Mouse (Mus musculus) CH12.LX (cell line): ENCODE measurements around the gene Kif5c. TPM values are rescaled to one million over a fixed set of nuclear protein-coding genes. Genes with fewer than 3 reads are reported as not detected.

ENCODE experiments used
- DNase-seq: peaks from one replicate; pipeline ENCODE4 v3.0.0-alpha.2; 2013; ENCODE audit errors: extremely low read depth
- H3K27ac ChIP-seq: 2 replicates; pipeline ENCODE4 v1.5.1; 2012; ENCODE audit warnings: low read depth, mild to moderate bottlenecking, control low read depth, moderate library complexity; ENCODE audit not compliant: insufficient read depth
- H3K27me3 ChIP-seq: replicated peaks from 2 replicates; pipeline ENCODE3; 2012; ENCODE audit warnings: inconsistent platforms
- H3K36me3 ChIP-seq, 2 experiments: replicated peaks in 1 of 2; 2 replicates each; pipeline versions ENCODE3 to v1.6.1; 2012; ENCODE audit warnings: inconsistent platforms in 1 of 2, low read length in 1 of 2, mild to moderate bottlenecking in 1 of 2, mixed read lengths in 1 of 2, moderate library complexity in 1 of 2; ENCODE audit not compliant: control insufficient read depth in 1 of 2, insufficient read depth in 1 of 2
- H3K4me1 ChIP-seq, 2 experiments: 2 replicates each; pipeline ENCODE4 v1.6.1; 2012; ENCODE audit warnings: inconsistent platforms in 1 of 2, moderate library complexity in 1 of 2; ENCODE audit not compliant: insufficient read depth in 2 of 2, control insufficient read depth in 1 of 2
- H3K4me2 ChIP-seq: 2 replicates; pipeline ENCODE4 v1.6.1; 2012; ENCODE audit warnings: low read depth, mild to moderate bottlenecking, control low read depth; ENCODE audit not compliant: poor library complexity, insufficient read depth, severe bottlenecking
- H3K4me3 ChIP-seq, 3 experiments: fragments of 150-350 bp in 1 of 3; sonication (generic) in 1 of 3; replicated peaks in 1 of 3; 2 replicates each; pipeline versions ENCODE3 to v1.5.1; 2011 to 2012; ENCODE audit warnings: low read depth in 2 of 3, low read length in 2 of 3, mild to moderate bottlenecking in 2 of 3, moderate library complexity in 2 of 3, control low read depth in 1 of 3, improper control_type of control experiment in 1 of 3, inconsistent platforms in 1 of 3, mixed read lengths in 1 of 3; ENCODE audit not compliant: poor library complexity in 1 of 3
- H3K79me2 ChIP-seq: replicated peaks from 2 replicates; pipeline ENCODE4 v1.6.1; 2012; ENCODE audit warnings: mild to moderate bottlenecking, moderate library complexity; ENCODE audit not compliant: control insufficient read depth, poor library complexity, insufficient read depth, severe bottlenecking; ENCODE audit errors: extremely low read depth
- H3K9ac ChIP-seq: 2 replicates; pipeline ENCODE4 v1.6.1; 2012; ENCODE audit warnings: low read depth, mild to moderate bottlenecking, control low read depth, moderate library complexity; ENCODE audit not compliant: insufficient read depth
- H3K9me3 ChIP-seq: replicated peaks from 2 replicates; pipeline ENCODE3; 2012; ENCODE audit warnings: low read length, inconsistent platforms, mixed read lengths
- CHD1 ChIP-seq: IDR thresholded peaks from 2 replicates; pipeline ENCODE4 v1.6.1; 2012; ENCODE audit warnings: low read depth, low read length, improper control_type of control experiment, inconsistent platforms
- CHD2 ChIP-seq: IDR thresholded peaks from 2 replicates; pipeline ENCODE4 v1.6.1; 2011; ENCODE audit warnings: low read length, improper control_type of control experiment
- CTCF ChIP-seq, 2 experiments: IDR thresholded peaks in 1 of 2; conservative IDR thresholded peaks in 1 of 2; 2 replicates each; pipeline ENCODE4 v1.5.1; 2011 to 2012; ENCODE audit warnings: low read depth in 2 of 2, low read length in 2 of 2, improper control_type of control experiment in 1 of 2, inconsistent platforms in 1 of 2, mild to moderate bottlenecking in 1 of 2, moderate library complexity in 1 of 2
- E2F4 ChIP-seq: IDR thresholded peaks from 2 replicates; pipeline ENCODE4 v1.6.1; 2011; ENCODE audit warnings: low read depth, low read length, improper control_type of control experiment; ENCODE audit not compliant: insufficient replicate concordance
- ELF1 ChIP-seq: IDR thresholded peaks from 2 replicates; pipeline ENCODE4 v1.6.1; 2014; ENCODE audit warnings: low read depth, mild to moderate bottlenecking, inconsistent platforms, low read length, improper control_type of control experiment
- EP300 ChIP-seq: IDR thresholded peaks from 2 replicates; pipeline ENCODE4 v1.6.1; 2011; ENCODE audit warnings: low read length, improper control_type of control experiment
- ETS1 ChIP-seq: conservative IDR thresholded peaks from 2 replicates; pipeline ENCODE4 v1.6.1; 2012; ENCODE audit warnings: low read depth, mild to moderate bottlenecking, inconsistent platforms, low read length, improper control_type of control experiment, moderate library complexity
- GABPA ChIP-seq: IDR thresholded peaks from 2 replicates; pipeline ENCODE4 v1.6.1; 2012; ENCODE audit warnings: low read depth, low read length, improper control_type of control experiment, inconsistent platforms; ENCODE audit not compliant: insufficient replicate concordance
- HCFC1 ChIP-seq: IDR thresholded peaks from 2 replicates; pipeline ENCODE4 v1.6.1; 2012; ENCODE audit warnings: low read depth, mild to moderate bottlenecking, inconsistent platforms, low read length, improper control_type of control experiment
- KAT2A ChIP-seq: IDR thresholded peaks from 2 replicates; pipeline ENCODE4 v1.6.1; 2012; ENCODE audit warnings: low read length, improper control_type of control experiment, inconsistent platforms; ENCODE audit not compliant: insufficient replicate concordance
- MAFK ChIP-seq: IDR thresholded peaks from 2 replicates; pipeline ENCODE4 v1.6.1; 2011; ENCODE audit warnings: low read length, improper control_type of control experiment; ENCODE audit not compliant: insufficient replicate concordance
- MAZ ChIP-seq: IDR thresholded peaks from 2 replicates; pipeline ENCODE4 v1.6.1; 2012; ENCODE audit warnings: low read depth, mild to moderate bottlenecking, inconsistent platforms, low read length, improper control_type of control experiment, moderate library complexity
- MEF2A ChIP-seq: IDR thresholded peaks from 2 replicates; pipeline ENCODE4 v1.6.1; 2014; ENCODE audit warnings: low read depth, mild to moderate bottlenecking, inconsistent platforms, low read length, improper control_type of control experiment, borderline replicate concordance
- MXI1 ChIP-seq: IDR thresholded peaks from 2 replicates; pipeline ENCODE4 v1.6.1; 2011; ENCODE audit warnings: mild to moderate bottlenecking, low read depth, low read length, improper control_type of control experiment
- MYC ChIP-seq: IDR thresholded peaks from 2 replicates; pipeline ENCODE4 v1.6.1; 2011; ENCODE audit warnings: low read depth, mild to moderate bottlenecking, improper control_type of control experiment, low read length
- PAX5 ChIP-seq: IDR thresholded peaks from 2 replicates; pipeline ENCODE4 v1.6.1; 2012; ENCODE audit warnings: low read length, inconsistent platforms, mixed read lengths
- POLR2A ChIP-seq: IDR thresholded peaks from 2 replicates; pipeline ENCODE4 v1.6.1; 2011; ENCODE audit warnings: low read depth, mild to moderate bottlenecking, improper control_type of control experiment, low read length
- POLR2AphosphoS2 ChIP-seq: IDR thresholded peaks from 2 replicates; pipeline ENCODE4 v1.6.1; 2011; ENCODE audit warnings: low read depth, low read length, improper control_type of control experiment
- RAD21 ChIP-seq: IDR thresholded peaks from 2 replicates; pipeline ENCODE4 v1.6.1; 2011; ENCODE audit warnings: low read depth, mild to moderate bottlenecking, low read length, improper control_type of control experiment, moderate library complexity
- RCOR1 ChIP-seq: conservative IDR thresholded peaks from 2 replicates; pipeline ENCODE4 v1.6.1; 2012; ENCODE audit warnings: low read depth, mild to moderate bottlenecking, inconsistent platforms, low read length, improper control_type of control experiment
- SIN3A ChIP-seq: IDR thresholded peaks from 2 replicates; pipeline ENCODE4 v1.6.1; 2012; ENCODE audit warnings: low read length, improper control_type of control experiment, inconsistent platforms
- TBP ChIP-seq: conservative IDR thresholded peaks from 2 replicates; pipeline ENCODE4 v1.6.1; 2011; ENCODE audit warnings: low read depth, low read length, improper control_type of control experiment
- TCF12 ChIP-seq: IDR thresholded peaks from 2 replicates; pipeline ENCODE4 v1.6.1; 2014; ENCODE audit warnings: low read depth, mild to moderate bottlenecking, inconsistent platforms, low read length, improper control_type of control experiment
- USF1 ChIP-seq: IDR thresholded peaks from 2 replicates; pipeline ENCODE4 v1.6.1; 2014; ENCODE audit warnings: low read depth, mild to moderate bottlenecking, inconsistent platforms, low read length, improper control_type of control experiment
- USF2 ChIP-seq: conservative IDR thresholded peaks from 2 replicates; pipeline ENCODE4 v1.6.1; 2011; ENCODE audit warnings: low read depth, low read length, improper control_type of control experiment
- ZMIZ1 ChIP-seq: IDR thresholded peaks from 2 replicates; pipeline ENCODE4 v1.6.1; 2012; ENCODE audit warnings: low read depth, mild to moderate bottlenecking, inconsistent platforms, low read length, improper control_type of control experiment
- ZNF384 ChIP-seq: IDR thresholded peaks from 2 replicates; pipeline ENCODE4 v1.6.1; 2012; ENCODE audit warnings: low read depth, low read length, improper control_type of control experiment, inconsistent platforms
- dilution Hi-C: fragments of 300-500 bp; cut with MboI; formaldehyde crosslinking; loops from 2 replicates; pipeline ENCODE4 v1.14.3; 2020; ENCODE audit warnings: low sequenced_read_pairs; ENCODE audit not compliant: extremely low pct_unique_long_range_greater_than_20kb, extremely low pct_ligation_motif_present
- in situ Hi-C: fragments of 300-500 bp; cut with MboI; formaldehyde crosslinking; loops from 3 replicates; pipeline ENCODE4 v1.14.3; 2019; ENCODE audit warnings: low sequenced_read_pairs, low pct_ligation_motif_present, low pct_unique_long_range_greater_than_20kb, mixed read lengths
- polyA plus RNA-seq: library from polyadenylated mRNA; unstranded; fragments of >175 nt; gene quantifications from 2 replicates; pipeline ENCODE4 v1.2.1, GENCODE M21; 2012; ENCODE audit warnings: low read depth; ENCODE audit not compliant: insufficient read length
- total RNA-seq, 2 experiments: library from RNA; depleted of rRNA; stranded (reverse); fragments of 300-350 nt in 1 of 2; fragments of >200 nt in 1 of 2; gene quantifications; 2 replicates each; pipeline ENCODE4 v1.2.3; 2012 to 2014

The Kif5c gene
- total and polyA plus RNA-seq, 3 experiments, result 3.0 to 3.5 (median 3.1) TPM

DNA sequence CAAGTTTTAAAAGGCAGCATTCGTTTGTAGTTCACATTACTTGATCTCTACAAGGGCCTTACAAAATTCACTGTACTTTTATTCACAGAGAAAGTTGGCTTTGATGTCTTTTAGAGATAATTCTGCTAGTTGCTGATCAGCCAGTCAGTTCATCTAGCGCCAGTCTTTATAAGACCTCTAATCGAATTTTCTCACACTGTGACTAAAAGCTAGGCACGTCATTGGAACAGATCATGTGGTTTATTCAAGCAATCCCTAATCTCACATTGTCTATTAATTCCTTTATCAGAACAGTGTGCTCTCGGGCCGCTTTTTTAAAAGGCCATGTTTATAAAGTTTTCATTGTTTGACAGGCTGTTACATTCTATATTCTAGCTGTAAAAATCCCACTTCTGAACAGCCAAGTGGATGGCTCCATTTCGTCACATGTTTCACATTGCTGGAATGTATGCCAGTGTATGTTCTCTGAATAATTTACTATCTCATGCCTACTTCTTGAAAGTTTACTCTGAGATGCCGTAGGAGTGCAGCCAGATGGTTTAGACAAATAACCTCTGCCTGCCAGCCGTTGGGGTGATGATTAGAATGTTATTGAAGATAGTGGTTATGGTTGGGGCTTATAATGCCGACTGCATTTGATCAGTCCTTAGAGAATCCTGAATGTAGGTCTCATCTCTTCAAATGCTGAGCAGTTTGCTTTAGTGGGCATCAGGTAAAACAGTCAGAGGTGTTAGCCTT lies 154.3 kb downstream of the Kif5c start:
- Histone ChIP-seq H3K4me1 (peaks cover 23 to 35% of the 10 kb centered on the region in 2 experiments), H3K27me3 (no peaks in the 10 kb centered on the region), H3K27ac (no peak overlapping the region), H3K79me2 (no peaks in the 10 kb centered on the region), H3K9me3 (no peaks in the 10 kb centered on the region), H3K9ac (no peak overlapping the region), H3K4me2 (no peak overlapping the region), H3K4me3 (no peak overlapping the region), H3K36me3 (peaks cover 0 to 6% of the 10 kb centered on the region in 2 experiments)
- in situ Hi-C loops, result no loop called here
- DNase-seq, result no peak
- dilution Hi-C loops, result no loop called here
- TF ChIP-seq HCFC1 (no peak), E2F4 (no peak), MYC (no peak), MEF2A (no peak), ZNF384 (no peak), CHD2 (no peak), RCOR1 (no peak), POLR2AphosphoS2 (no peak), CTCF (conservative IDR thresholded peaks at IDR 0.05 in 1 of 2, IDR thresholded peaks at IDR 0.05 in 1 of 2; ENCODE audit: low read depth in 2 of 2, low read length in 2 of 2) (no peak)

DNA sequence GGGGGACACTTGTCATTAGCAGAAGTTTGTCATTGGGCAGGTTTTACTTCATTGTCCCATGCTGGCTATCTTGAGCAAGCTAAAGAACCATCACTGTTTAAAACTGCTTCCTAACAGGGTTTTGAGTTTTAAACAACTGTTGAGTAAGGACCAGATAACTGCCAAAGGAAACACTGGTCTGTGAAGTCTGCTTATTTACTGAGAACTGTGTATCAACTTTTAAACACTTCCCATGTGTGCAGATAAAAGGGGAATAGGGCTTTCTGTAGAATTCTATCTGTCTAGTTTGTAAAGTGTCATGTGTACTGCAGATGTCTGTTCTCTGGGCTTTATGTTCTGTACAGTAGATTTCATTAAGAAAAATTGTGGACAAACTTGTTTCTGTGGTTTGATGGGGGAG lies 155.1 kb downstream of the Kif5c start:
- H3K27ac ChIP-seq, result no peak overlapping the region
- dilution Hi-C loops, result no loop called here
- peaks cover 0 to 2% of the 10 kb centered on the region in 2 experiments for H3K36me3 ChIP-seq
- no peak overlapping the region for H3K4me3 ChIP-seq
- H3K79me2 ChIP-seq, result no peaks in the 10 kb centered on the region
- no peak for DNase-seq
- in situ Hi-C loops, result no loop called here
- H3K9ac ChIP-seq, result no peak overlapping the region
- H3K27me3 ChIP-seq, result no peaks in the 10 kb centered on the region
- H3K4me2 ChIP-seq, result no peak overlapping the region
- peaks cover 19 to 29% of the 10 kb centered on the region in 2 experiments for H3K4me1 ChIP-seq
- H3K9me3 ChIP-seq, result no peaks in the 10 kb centered on the region
- no peak for TF ChIP-seq CHD2
- no peak for TF ChIP-seq PAX5
- TF ChIP-seq MAZ, result no peak
- no peak for TF ChIP-seq RAD21
- no peak for TF ChIP-seq TBP
- TF ChIP-seq MXI1, result no peak
- TF ChIP-seq ZMIZ1, result no peak
- no peak for TF ChIP-seq KAT2A
- no peak for TF ChIP-seq E2F4
- no peak for TF ChIP-seq ELF1
- TF ChIP-seq EP300, result no peak
- no peak for TF ChIP-seq POLR2A
- no peak for TF ChIP-seq MAFK
- no peak for TF ChIP-seq GABPA
- TF ChIP-seq CHD1, result no peak
- no peak for TF ChIP-seq USF2
- TF ChIP-seq TCF12, result no peak
- no peak for TF ChIP-seq SIN3A
- no peak for TF ChIP-seq ETS1
- TF ChIP-seq USF1, result no peak
- TF ChIP-seq, all 38 proteins: peak for 0
